Mouse (Mus musculus): ENCODE results near the gene Oas1a.
A peak's percentile ranks its signal among the peaks of the same experiment; 100 is the strongest.

DNA sequence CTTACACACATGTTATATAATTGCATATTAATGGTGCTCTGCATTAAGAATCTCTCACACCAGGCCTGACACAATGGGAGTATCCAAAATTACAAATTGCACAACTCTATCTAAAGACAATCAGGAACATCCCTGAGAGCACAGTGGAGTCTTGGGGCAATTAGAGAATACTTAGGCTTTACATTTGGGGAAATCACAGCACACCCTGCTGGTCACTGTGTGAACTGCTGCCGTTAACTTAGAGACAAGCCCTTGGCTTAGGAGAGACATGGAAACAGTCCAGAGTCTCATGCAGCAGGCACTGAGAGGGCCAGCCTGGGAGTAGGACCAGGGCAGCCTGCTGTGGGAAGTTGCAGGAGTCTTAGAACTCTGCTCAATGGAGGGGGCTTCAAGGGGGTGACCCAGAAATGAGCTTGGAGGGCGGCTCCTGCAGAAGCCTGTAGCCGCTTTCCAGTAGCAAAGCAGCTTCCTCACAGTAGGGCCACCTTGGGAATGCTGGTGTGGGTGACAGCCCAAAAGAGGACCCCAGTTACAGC lies 57.7 kb downstream of the Oas1a start:
- TF ChIP-seq POLR2A (IDR thresholded peaks at IDR 0.05; ENCODE audit: borderline replicate concordance, extremely low read depth, low read depth, low read length), result no peak
- peak; percentile 49; the same call in 1 of the 2 replicates for TF ChIP-seq CTCF (IDR thresholded peaks at IDR 0.05; ENCODE audit: insufficient read depth, low read length)
